Mouse (Mus musculus) ES-E14 (cell line): ENCODE measurements at regions not wholly inside any gene's neighbourhood (a gene's known extent, or its start where the extent isn't known, plus 50 kb on each side); places are given as distances from the start of the nearest gene placed in this dataset.

ENCODE experiments used
- DNase-seq: peaks from one replicate; pipeline ENCODE4 v3.0.0-alpha.2; 2013; ENCODE audit warnings: low read depth, low spot score
- H3K27ac ChIP-seq: 2 replicates; pipeline ENCODE4 v1.5.1; 2012; ENCODE audit warnings: low read depth, mild to moderate bottlenecking, low read length, moderate library complexity, mixed read lengths; ENCODE audit not compliant: poor library complexity, insufficient read depth, severe bottlenecking
- H3K36me3 ChIP-seq: 2 replicates; pipeline ENCODE4 v1.6.1; 2012; ENCODE audit warnings: mild to moderate bottlenecking, low read length, moderate library complexity, mixed read lengths; ENCODE audit not compliant: control insufficient read depth, poor library complexity, insufficient read depth, severe bottlenecking
- H3K4me1 ChIP-seq, 2 experiments: fragments of 150-350 bp in 1 of 2; sonication (generic) in 1 of 2; 2 replicates each; pipeline ENCODE4 v1.6.1; 2012; ENCODE audit warnings: low read length in 2 of 2, mild to moderate bottlenecking in 1 of 2, mixed read lengths in 1 of 2; ENCODE audit not compliant: control insufficient read depth in 2 of 2, insufficient read depth in 2 of 2, poor library complexity in 1 of 2
- H3K4me3 ChIP-seq, 2 experiments: fragments of 150-350 bp in 1 of 2; sonication (generic) in 1 of 2; 2 replicates each; pipeline ENCODE4 v1.5.1; 2012; ENCODE audit warnings: low read length in 2 of 2, low read depth in 1 of 2, mild to moderate bottlenecking in 1 of 2, mixed read lengths in 1 of 2; ENCODE audit not compliant: insufficient read depth in 1 of 2, poor library complexity in 1 of 2, severe bottlenecking in 1 of 2
- H3K9ac ChIP-seq: 2 replicates; pipeline ENCODE4 v1.6.1; 2012; ENCODE audit warnings: low read depth, mild to moderate bottlenecking, low read length, mixed read lengths; ENCODE audit not compliant: poor library complexity, insufficient read depth, severe bottlenecking
- H3K9me3 ChIP-seq: fragments of 150-350 bp; sonication (generic); 2 replicates; pipeline ENCODE4 v1.6.1; 2012; ENCODE audit warnings: low read depth, mild to moderate bottlenecking, low read length; ENCODE audit not compliant: control insufficient read depth, insufficient read depth
- CHD2 ChIP-seq: IDR thresholded peaks from 2 replicates; pipeline ENCODE4 v1.6.1; 2014; ENCODE audit warnings: mild to moderate bottlenecking, low read depth, low read length, inconsistent platforms
- HCFC1 ChIP-seq: IDR thresholded peaks from 2 replicates; pipeline ENCODE4 v1.6.1; 2012; ENCODE audit warnings: low read length, inconsistent platforms, borderline replicate concordance; ENCODE audit not compliant: insufficient read depth
- MAFK ChIP-seq: IDR thresholded peaks from 2 replicates; pipeline ENCODE4 v1.6.1; 2014; ENCODE audit warnings: mild to moderate bottlenecking, low read depth, low read length, inconsistent platforms; ENCODE audit not compliant: insufficient read depth
- ZC3H11A ChIP-seq: IDR thresholded peaks from 2 replicates; pipeline ENCODE4 v1.6.1; 2012; ENCODE audit warnings: low read depth, mild to moderate bottlenecking, inconsistent platforms, low read length, borderline replicate concordance
- ZNF384 ChIP-seq: IDR thresholded peaks from 2 replicates; pipeline ENCODE4 v1.6.1; 2012; ENCODE audit warnings: low read depth, low read length, inconsistent platforms
- in situ Hi-C, 2 experiments: fragments of 600-800 bp; cut with MboI; formaldehyde crosslinking; loops; one replicate each; pipeline ENCODE4 v1.15.1; 2025; ENCODE audit warnings: low sequenced_read_pairs in 2 of 2, inconsistent platforms in 1 of 2; ENCODE audit not compliant: unreplicated experiment in 2 of 2

GRCm38 (mm10) chr3:43424886-43425285 lies 1682.5 kb downstream of the D3Ertd751e start:
- in situ Hi-C loops, result no loop called here
- Histone ChIP-seq H3K36me3 (no peaks in the 10 kb centered on the region), H3K9me3 (no peaks in the 10 kb centered on the region), H3K4me3 (no peak overlapping the region), H3K4me1 (no peaks in the 10 kb centered on the region), H3K9ac (no peak overlapping the region), H3K27ac (no peak overlapping the region)
- DNase-seq, result no peak
- TF ChIP-seq CHD2 (no peak), ZC3H11A (no peak), MAFK (no peak), ZNF384 (no peak), HCFC1 (no peak)

- Histone ChIP-seq H3K36me3 (no peaks in the 10 kb centered on the region), H3K9ac (no peak overlapping the region)
- TF ChIP-seq HCFC1 (no peak), ZNF384 (no peak), MAFK (no peak), ZC3H11A (no peak), CHD2 (no peak)
Measured at GRCm38 (mm10) chr3:43426672-43427071, 1684.3 kb downstream of the D3Ertd751e start.

GRCm38 (mm10) chr3:43461541-43462109 lies 1719.2 kb downstream of the D3Ertd751e start:
- in situ Hi-C loops, result no loop called here
- no peak for DNase-seq
- no peaks in the 10 kb centered on the region for H3K9me3 ChIP-seq
- H3K4me1 ChIP-seq, result no peaks in the 10 kb centered on the region
- no peaks in the 10 kb centered on the region for H3K36me3 ChIP-seq
- no peak overlapping the region for H3K9ac ChIP-seq
- TF ChIP-seq ZC3H11A, result no peak
- TF ChIP-seq MAFK, result no peak
- TF ChIP-seq ZNF384, result no peak
- TF ChIP-seq CHD2, result no peak
- no peak for TF ChIP-seq HCFC1
- no peak overlapping the region for H3K27ac ChIP-seq
- no peak overlapping the region for H3K4me3 ChIP-seq

More at GRCm38 (mm10) chr3:43426672-43427071, 1684.3 kb downstream of the D3Ertd751e start:
- Histone ChIP-seq H3K27ac (no peak overlapping the region), H3K4me1 (no peaks in the 10 kb centered on the region), H3K9me3 (no peaks in the 10 kb centered on the region), H3K4me3 (no peak overlapping the region)
- no peak for DNase-seq
- in situ Hi-C loops, result no loop called here
